Mouse (Mus musculus) left cerebral cortex, postnatal 10 days (tissue): Measurements from ENCODE around the gene Homer2. TPM values are rescaled to one million over a fixed set of nuclear protein-coding genes. Genes with fewer than 3 reads are reported as not detected.
A peak's percentile ranks its signal among the peaks of the same experiment; 100 is the strongest.

Experiments
- DNase-seq, 2 experiments: peaks; one replicate each; pipeline ENCODE4 v3.0.0; 2021 to 2022; ENCODE audit warnings: low spot score in 2 of 2, mixed read lengths in 1 of 2; ENCODE audit errors: extremely low spot score in 1 of 2
- intact Hi-C: fragments of 180-260 bp; cut with DNase I; formaldehyde crosslinking; loops from one replicate; pipeline ENCODE4 v1.15.1; 2025
- total RNA-seq, 2 experiments: library from RNA; stranded (reverse); gene quantifications; 2 replicates each; pipeline ENCODE4 v1.2.3; 2021

Gene Homer2
- total RNA-seq, 2 experiments from 2014 or later, result 68.1 to 71.6 TPM

- intact Hi-C loops, result loop anchor here (5.0 to 10.0 kb wide), 4 partner anchors 95 to 225 kb away; partner anchors contain the start of genes Cpeb1, Ramac and Rps17
- no peak for DNase-seq
Measured at GRCm38 (mm10) chr7:81572610-81573268, 134.6 kb downstream of the Homer2 start.

GRCm38 (mm10) chr7:81571941-81572441, 135.3 kb downstream of the Homer2 start:
- intact Hi-C loops, result loop anchor here (5.0 to 10.0 kb wide), 4 partner anchors 95 to 225 kb away; partner anchors contain the start of genes Cpeb1, Ramac and Rps17
- DNase-seq, result no peak

- peak; percentile 93 to 94 for DNase-seq
- intact Hi-C loops, result loop anchor here (5.0 to 10.0 kb wide), 4 partner anchors 94 to 224 kb away; partner anchors contain the start of genes Cpeb1, Ramac and Rps17
Measured at GRCm38 (mm10) chr7:81571108-81571940, 136.0 kb downstream of the Homer2 start, which contains the start of gene Whamm. Gene Whamm (plus strand): TSS chr7:81571266.

GRCm38 (mm10) chr7:81570752-81571107, 136.6 kb downstream of the Homer2 start:
- intact Hi-C loops, result loop anchor here (5.0 to 10.0 kb wide), 4 partner anchors 93 to 223 kb away; partner anchors contain the start of genes Cpeb1, Ramac and Rps17
- DNase-seq, result no peak

- intact Hi-C loops, result loop anchor here (5.0 to 10.0 kb wide), 4 partner anchors 93 to 223 kb away; partner anchors contain the start of genes Cpeb1, Ramac and Rps17
Measured at GRCm38 (mm10) chr7:81570271-81570670, 137.1 kb downstream of the Homer2 start.

GRCm38 (mm10) chr7:81569851-81570250, 137.5 kb downstream of the Homer2 start:
- DNase-seq, result no peak
- intact Hi-C loops, result loop anchor here (5.0 to 10.0 kb wide), 4 partner anchors 93 to 223 kb away; partner anchors contain the start of genes Cpeb1, Ramac and Rps17

More at GRCm38 (mm10) chr7:81570271-81570670, 137.1 kb downstream of the Homer2 start:
- DNase-seq, result no peak

- intact Hi-C loops, result no loop called here
- no peak for DNase-seq
Measured at GRCm38 (mm10) chr7:81567396-81567795, 139.9 kb downstream of the Homer2 start.

- no peak for DNase-seq
- intact Hi-C loops, result no loop called here
Measured at GRCm38 (mm10) chr7:81566892-81567291, 140.4 kb downstream of the Homer2 start, which contains the start of gene Fsd2. Gene Fsd2 (minus strand): TSS chr7:81566944.

- DNase-seq, result no peak
- intact Hi-C loops, result no loop called here
Measured at GRCm38 (mm10) chr7:81566332-81566731, 141.0 kb downstream of the Homer2 start.

GRCm38 (mm10) chr7:81565381-81566055, 141.8 kb downstream of the Homer2 start:
- no peak for DNase-seq
- intact Hi-C loops, result no loop called here

- intact Hi-C loops, result no loop called here
- DNase-seq, result no peak
Measured at GRCm38 (mm10) chr7:81564766-81565165, 142.6 kb downstream of the Homer2 start.

GRCm38 (mm10) chr7:81563506-81564015, 143.8 kb downstream of the Homer2 start:
- DNase-seq, result no peak
- intact Hi-C loops, result no loop called here

- no peak for DNase-seq
- intact Hi-C loops, result no loop called here
Measured at GRCm38 (mm10) chr7:81561211-81561610, 146.1 kb downstream of the Homer2 start.

- intact Hi-C loops, result no loop called here
Measured at GRCm38 (mm10) chr7:81560101-81561049, 147.0 kb downstream of the Homer2 start.

GRCm38 (mm10) chr7:81559231-81559980, 147.9 kb downstream of the Homer2 start:
- intact Hi-C loops, result no loop called here
- no peak for DNase-seq

More at GRCm38 (mm10) chr7:81560101-81561049, 147.0 kb downstream of the Homer2 start:
- no peak for DNase-seq

- intact Hi-C loops, result no loop called here
- DNase-seq, result no peak
Measured at GRCm38 (mm10) chr7:81557985-81558360, 149.4 kb downstream of the Homer2 start.
